Mouse (Mus musculus): Measurements from ENCODE around the gene Cnot10. TPM values are rescaled to one million over a fixed set of nuclear protein-coding genes. Genes with fewer than 3 reads are reported as not detected.
A peak's percentile ranks its signal among the peaks of the same experiment; 100 is the strongest.

The Cnot10 gene
- total and polyA plus RNA-seq, 3 experiments, result 42.4 to 143 (median 46.9) TPM

DNA sequence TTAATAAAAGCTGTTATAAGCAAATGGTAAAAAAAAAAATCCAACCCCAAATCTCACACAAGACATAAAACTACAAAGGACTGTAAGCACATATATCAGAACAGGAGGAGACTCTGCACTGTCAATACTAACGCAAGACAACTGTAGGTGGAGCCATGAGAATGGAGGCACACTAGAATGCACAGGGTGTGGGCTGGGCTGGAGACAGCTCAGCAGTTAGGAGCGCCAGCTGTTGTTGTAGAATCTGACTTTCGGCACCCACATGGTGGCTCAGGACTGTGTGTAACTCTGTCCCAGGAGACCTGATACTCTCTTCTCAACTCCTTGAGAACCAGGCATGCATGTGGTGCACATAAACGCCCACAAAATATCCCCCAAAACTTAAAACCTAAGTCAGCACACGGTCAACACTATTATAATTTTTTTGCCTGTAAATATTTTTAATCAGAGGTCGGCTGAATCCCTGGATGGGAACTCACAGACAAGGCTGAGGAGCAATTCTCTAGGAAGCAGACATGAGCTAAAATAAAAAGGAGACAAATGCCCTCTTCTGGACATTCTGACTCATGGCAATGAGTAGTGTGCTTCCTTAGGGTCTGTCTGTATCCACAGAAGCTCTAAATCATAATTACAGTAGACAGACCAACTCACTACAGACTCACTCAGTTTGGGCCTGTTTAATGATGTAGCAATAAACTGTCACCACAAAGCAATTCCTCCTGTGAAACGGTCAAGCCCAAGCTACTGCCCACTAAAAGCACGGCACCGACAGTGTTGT is 25.6 kb downstream of the Cnot10 start:
- peak; percentile 21 for DNase-seq (ENCODE audit: low read depth, low spot score)
- H3K79me2 ChIP-seq (ENCODE audit: control insufficient read depth, insufficient read depth, low read length, poor library complexity), result no peaks in the 10 kb centered on the region
- no peak overlapping the region for H3K27ac ChIP-seq (ENCODE audit: control insufficient read depth, low read depth, low read length)
- no peaks in the 10 kb centered on the region for H3K4me1 ChIP-seq (ENCODE audit: control insufficient read depth in 1 of 2, insufficient read depth in 2 of 2, low read length in 2 of 2)
- peaks cover 0 to 3% of the 10 kb centered on the region in 2 experiments; a peak in 1 of 4 replicates for H3K36me3 ChIP-seq (ENCODE audit: control insufficient read depth in 1 of 2, insufficient read depth in 2 of 2, low read length in 2 of 2)
- TF ChIP-seq CTCF (IDR thresholded peaks at IDR 0.05 in 2 of 3, conservative IDR thresholded peaks at IDR 0.05 in 1 of 3; ENCODE audit: control insufficient read depth in 1 of 3, insufficient read depth in 1 of 3, low read depth in 2 of 3, low read length in 3 of 3, poor library complexity in 1 of 3, severe bottlenecking in 1 of 3) (peak in 2 of 3 experiments; percentile 24 to 33; a peak in 4 of 6 replicates), ETS1 (IDR thresholded peaks at IDR 0.05; ENCODE audit: low read depth, low read length) (no peak), SMC3 (IDR thresholded peaks at IDR 0.05; ENCODE audit: low read depth, low read length) (peak; percentile 19; the same call in 1 of the 2 replicates)
- no peaks in the 10 kb centered on the region for H3K9me3 ChIP-seq (replicated peaks; ENCODE audit: insufficient read depth, low read length)
- no peak overlapping the region for H3K4me3 ChIP-seq (ENCODE audit: control insufficient read depth in 1 of 2, insufficient read depth in 1 of 2, low read depth in 2 of 2, low read length in 2 of 2)
- no peaks in the 10 kb centered on the region for H3K27me3 ChIP-seq (ENCODE audit: control insufficient read depth in 1 of 2, insufficient read depth in 2 of 2, low read length in 2 of 2)
- H3K9ac ChIP-seq (ENCODE audit: control insufficient read depth, low read depth, low read length, poor library complexity, severe bottlenecking), result no peak overlapping the region

DNA sequence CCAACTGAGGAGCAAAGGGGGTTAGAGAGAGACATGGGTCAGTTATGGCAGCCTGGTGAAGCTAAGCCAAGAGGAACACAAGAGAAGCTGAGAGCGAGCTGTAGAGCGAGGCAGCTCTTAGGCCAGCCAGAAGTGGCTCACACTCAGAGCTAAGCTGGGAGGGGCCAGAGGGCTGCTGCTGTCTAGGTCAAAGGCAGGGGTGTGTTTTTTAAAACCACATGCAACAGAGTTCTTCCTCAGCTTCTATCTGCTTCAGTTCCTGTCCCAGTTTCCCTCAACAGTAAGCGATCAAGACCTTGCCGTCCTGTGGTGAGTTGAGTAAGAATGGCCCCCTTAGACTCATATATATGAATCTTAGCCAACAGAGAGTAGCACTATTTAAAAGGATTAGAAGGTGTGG is 27.0 kb downstream of the Cnot10 start:
- H3K4me3 ChIP-seq (ENCODE audit: control insufficient read depth in 1 of 2, insufficient read depth in 1 of 2, low read depth in 2 of 2, low read length in 2 of 2), result no peak overlapping the region
- no peak overlapping the region for H3K9ac ChIP-seq (ENCODE audit: control insufficient read depth, low read depth, low read length, poor library complexity, severe bottlenecking)
- DNase-seq (ENCODE audit: low read depth, low spot score), result no peak
- peaks cover 0 to 5% of the 10 kb centered on the region in 2 experiments; a peak in 2 of 4 replicates for H3K36me3 ChIP-seq (ENCODE audit: control insufficient read depth in 1 of 2, insufficient read depth in 2 of 2, low read length in 2 of 2)
- no peak for TF ChIP-seq GATA1 (IDR thresholded peaks at IDR 0.05; ENCODE audit: low read depth, low read length)
- TF ChIP-seq MYC (IDR thresholded peaks at IDR 0.05; ENCODE audit: low read depth, low read length), result no peak
- no peak for TF ChIP-seq ZC3H11A (IDR thresholded peaks at IDR 0.05; ENCODE audit: low read depth, low read length)
- TF ChIP-seq TAL1 (IDR thresholded peaks at IDR 0.05; ENCODE audit: low read length), result no peak
- TF ChIP-seq ELF1 (IDR thresholded peaks at IDR 0.05; ENCODE audit: low read depth, low read length), result no peak
- TF ChIP-seq HCFC1 (IDR thresholded peaks at IDR 0.05; ENCODE audit: low read depth, low read length), result no peak
- no peak for TF ChIP-seq ETS1 (IDR thresholded peaks at IDR 0.05; ENCODE audit: low read depth, low read length)
- no peak for TF ChIP-seq JUND (IDR thresholded peaks at IDR 0.05; ENCODE audit: low read depth, low read length)
- no peak for TF ChIP-seq CHD2 (IDR thresholded peaks at IDR 0.05; ENCODE audit: low read length)
- no peak for TF ChIP-seq MAZ (IDR thresholded peaks at IDR 0.05; ENCODE audit: low read depth, low read length)
- no peak for TF ChIP-seq TBP (IDR thresholded peaks at IDR 0.05; ENCODE audit: low read depth, low read length)
- no peak for TF ChIP-seq UBTF (IDR thresholded peaks at IDR 0.05; ENCODE audit: borderline replicate concordance, insufficient read depth, low read depth, low read length)
- TF ChIP-seq RCOR1 (IDR thresholded peaks at IDR 0.05; ENCODE audit: low read depth, low read length), result no peak
- TF ChIP-seq ZKSCAN1 (IDR thresholded peaks at IDR 0.05; ENCODE audit: low read depth, low read length), result no peak
- TF ChIP-seq CHD1 (IDR thresholded peaks at IDR 0.05; ENCODE audit: low read depth, low read length), result no peak
- TF ChIP-seq RAD21 (IDR thresholded peaks at IDR 0.05; ENCODE audit: low read depth, low read length), result no peak
- TF ChIP-seq POLR2AphosphoS5 (IDR thresholded peaks at IDR 0.05; ENCODE audit: borderline replicate concordance, low read depth, low read length), result no peak
- no peaks in the 10 kb centered on the region for H3K79me2 ChIP-seq (ENCODE audit: control insufficient read depth, insufficient read depth, low read length, poor library complexity)
- H3K27me3 ChIP-seq (ENCODE audit: control insufficient read depth in 1 of 2, insufficient read depth in 2 of 2, low read length in 2 of 2), result no peaks in the 10 kb centered on the region
- H3K27ac ChIP-seq (ENCODE audit: control insufficient read depth, low read depth, low read length), result no peak overlapping the region
- H3K9me3 ChIP-seq (replicated peaks; ENCODE audit: insufficient read depth, low read length), result no peaks in the 10 kb centered on the region
- H3K4me1 ChIP-seq (ENCODE audit: control insufficient read depth in 1 of 2, insufficient read depth in 2 of 2, low read length in 2 of 2), result no peaks in the 10 kb centered on the region
